In genomic region chr1:124103049-124103448, GRCm38 (mm10) we compare ENCODE assay signal across 22 mouse cellular contexts. TPM values are rescaled to one million over a fixed set of nuclear protein-coding genes. Genes with fewer than 3 reads are reported as not detected.
DNase-seq lines count a peak whose midpoint lies in the region; ATAC-seq and TF ChIP-seq lines count a peak whose summit lies in the region.
"Had no signal": no experiment of that assay in that cellular context is flagged by ENCODE, and none has a peak within 500 bp of the region (broad histone marks: within the 10 kb centered on the region; RNA-seq: fewer than 3 reads in every experiment).

No protein-coding gene starts in this region.

- H3K4me1 ChIP-seq in kidney, adult 2 months (ENCODE audit: control insufficient read depth, insufficient read depth, low read length): no peaks in the 10 kb centered on the region
- H3K4me1 ChIP-seq in kidney, embryonic 16.5 days (ENCODE audit: insufficient read depth, low read length): no peaks in the 10 kb centered on the region
- no peaks in the 10 kb centered on the region for H3K4me1 ChIP-seq in stomach, postnatal 0 days (replicated peaks; ENCODE audit: control insufficient read depth, insufficient read depth)
- H3K4me1 ChIP-seq: hindbrain, embryonic 10.5 days; limb, embryonic 15.5 days; midbrain, embryonic 12.5 days had no signal

- no peak overlapping the region for H3K9ac ChIP-seq in kidney, embryonic 16.5 days (replicated peaks; ENCODE audit: low read length)
- H3K9ac ChIP-seq in stomach, postnatal 0 days (ENCODE audit: low read length): no peak overlapping the region
- H3K9ac ChIP-seq: limb, embryonic 15.5 days; lung, embryonic 14.5 days; midbrain, embryonic 12.5 days had no signal

- TF ChIP-seq POLR2A in kidney, adult 2 months (IDR thresholded peaks at IDR 0.05; ENCODE audit: low read depth, low read length): no peak

- no peaks in the 10 kb centered on the region for H3K27me3 ChIP-seq in kidney, adult 2 months (replicated peaks; ENCODE audit: control insufficient read depth, insufficient read depth, low read length)
- H3K27me3 ChIP-seq in kidney, embryonic 16.5 days (ENCODE audit: insufficient read depth, low read length): no peaks in the 10 kb centered on the region
- H3K27me3 ChIP-seq in stomach, postnatal 0 days (ENCODE audit: control insufficient read depth, insufficient read depth, low read length): no peaks in the 10 kb centered on the region
- H3K27me3 ChIP-seq: limb, embryonic 15.5 days; midbrain, embryonic 12.5 days had no signal

- peak; percentile 1 for DNase-seq in cerebellum, postnatal 10 days
- DNase-seq in cerebellum, adult 8-10 months: no peak
- DNase-seq in kidney, adult 2 months: no peak
- peak; percentile 15 for DNase-seq in retina, embryonic 14.5 days (ENCODE audit: low spot score)
- no peak for DNase-seq in retina, postnatal 1 day
- DNase-seq in stomach, postnatal 0 days (ENCODE audit: low spot score): no peak
- DNase-seq in lung, adult 18-20 months: no peak
- DNase-seq: adrenal gland, postnatal 10 days; cerebellum, adult 11-12 months; cerebellum, postnatal 36 days; kidney, adult 9 months; layer of hippocampus, postnatal 36 days; lung, embryonic 14.5 days; right cerebral cortex, postnatal 25 days had no signal

- 31% methylated on average over 1 of the region's 1 CpGs for WGBS in kidney, adult 2 months
- WGBS in kidney, embryonic 16.5 days: 44% methylated on average over 1 of the region's 1 CpGs
- 46% methylated on average over 1 of the region's 1 CpGs for WGBS in stomach, postnatal 0 days

- no peak overlapping the region for H3K4me3 ChIP-seq in kidney, adult 2 months (ENCODE audit: insufficient read depth, low read depth, low read length)
- H3K4me3 ChIP-seq in kidney, embryonic 16.5 days (ENCODE audit: low read length): no peak overlapping the region
- no peak overlapping the region for H3K4me3 ChIP-seq in stomach, postnatal 0 days (ENCODE audit: low read depth, low read length)
- H3K4me3 ChIP-seq: hindbrain, embryonic 10.5 days; limb, embryonic 15.5 days; midbrain, embryonic 12.5 days; myocyte had no signal

- no peaks in the 10 kb centered on the region for H3K36me3 ChIP-seq in kidney, adult 2 months (ENCODE audit: control insufficient read depth, insufficient read depth, low read length)
- H3K36me3 ChIP-seq in kidney, embryonic 16.5 days (ENCODE audit: insufficient read depth, low read length): no peaks in the 10 kb centered on the region
- no peaks in the 10 kb centered on the region for H3K36me3 ChIP-seq in stomach, postnatal 0 days (ENCODE audit: control insufficient read depth, insufficient read depth, low read length)
- H3K36me3 ChIP-seq: hindbrain, embryonic 10.5 days; limb, embryonic 15.5 days; midbrain, embryonic 12.5 days had no signal

- H3K9me3 ChIP-seq in kidney, embryonic 16.5 days (ENCODE audit: low read length): no peaks in the 10 kb centered on the region
- H3K9me3 ChIP-seq in stomach, postnatal 0 days (ENCODE audit: control insufficient read depth, low read length): no peaks in the 10 kb centered on the region
- H3K9me3 ChIP-seq: hindbrain, embryonic 10.5 days; limb, embryonic 15.5 days; midbrain, embryonic 12.5 days had no signal

- 0 out of 2 replicates have a peak, but pooled peaks have one; percentile 3 for TF ChIP-seq CTCF in kidney, adult 2 months (conservative IDR thresholded peaks at IDR 0.05; ENCODE audit: insufficient read depth, insufficient read length, low read depth, low read length)
- TF ChIP-seq CTCF in stomach, postnatal 0 days (IDR thresholded peaks at IDR 0.05; ENCODE audit: low read depth): peak; percentile 45

- H3K4me2 ChIP-seq in kidney, embryonic 16.5 days (replicated peaks; ENCODE audit: low read depth, low read length): no peak overlapping the region
- no peak overlapping the region for H3K4me2 ChIP-seq in stomach, postnatal 0 days (replicated peaks; ENCODE audit: low read depth)
- H3K4me2 ChIP-seq: limb, embryonic 15.5 days; lung, embryonic 14.5 days; midbrain, embryonic 12.5 days had no signal

- ATAC-seq in kidney, embryonic 16.5 days (ENCODE audit: low FRiP score, low TSS enrichment): no peak
- ATAC-seq in stomach, postnatal 0 days (ENCODE audit: low FRiP score, low TSS enrichment): no peak
- ATAC-seq: activated CD4-positive, CD25-positive, alpha-beta regulatory T cell, adult 4 months; forebrain, embryonic 16.5 days had no signal

- TF ChIP-seq EP300 in stomach, postnatal 0 days (optimal IDR thresholded peaks at IDR 0.05): no peak

- no peak overlapping the region for H3K27ac ChIP-seq in kidney, adult 2 months (ENCODE audit: insufficient read depth, low read depth, low read length)
- no peak overlapping the region for H3K27ac ChIP-seq in kidney, embryonic 16.5 days (ENCODE audit: low read length)
- H3K27ac ChIP-seq in stomach, postnatal 0 days (replicated peaks): no peak overlapping the region
- H3K27ac ChIP-seq: hindbrain, embryonic 10.5 days; limb, embryonic 15.5 days; macrophage; midbrain, embryonic 12.5 days had no signal

RNA-seq across cellular contexts. Expression of gene Dpp10, which starts 57.7 kb away (rescaled TPM):
- polyA plus RNA-seq in kidney, adult 2 months (2012; rRNA removed): 0.03 TPM in 2 replicates
- 0.58 and 0.94 TPM in 2 replicates for polyA plus RNA-seq in kidney, embryonic 16.5 days (2015; fragmentation: Nextera tagmentation; extraction: Ambion mirVana)
- polyA plus RNA-seq in stomach, postnatal 0 days (2015; fragmentation: Nextera tagmentation; extraction: Ambion mirVana): 0.58 and 0.75 TPM in 2 replicates
- polyA plus RNA-seq: lung, embryonic 14.5 days; macrophage; myocyte had no signal

Comparison
In these comparisons a context has a peak if more than half of its experiments do, and no peak if none do; other contexts are left out.
1. DNase-seq: peak in cerebellum, postnatal 10 days (2 of 2) and retina, embryonic 14.5 days (single experiment); none in cerebellum, adult 8-10 months (single experiment), kidney, adult 2 months (single experiment), retina, postnatal 1 day (single experiment), stomach, postnatal 0 days (single experiment) and lung, adult 18-20 months (0 of 2).